ENCODE assay signal across 25 mouse cellular contexts in genomic region chr2:138515531-138515930, GRCm38 (mm10).
"Had no signal": no experiment of that assay in that cellular context is flagged by ENCODE, and none has a peak within 500 bp of the region (broad histone marks: within the 10 kb centered on the region; RNA-seq: fewer than 3 reads in every experiment).

No protein-coding gene starts in this region.

- DNase-seq: gastrocnemius, postnatal 14 days; gastrocnemius, postnatal 36 days; heart, adult 2 months; heart, postnatal 14 days; heart, postnatal 36 days; kidney, adult 11 months; kidney, adult 2 months; kidney, adult 9 months; kidney, postnatal 14 days; kidney, postnatal 36 days had no signal

- ATAC-seq: hindbrain, postnatal 0 days; intestine, embryonic 16.5 days; liver, embryonic 12.5 days had no signal

- H3K36me3 ChIP-seq: heart, embryonic 13.5 days; heart, embryonic 15.5 days; hindbrain, embryonic 10.5 days; hindbrain, embryonic 13.5 days; hindbrain, embryonic 15.5 days; kidney, embryonic 15.5 days; limb, embryonic 13.5 days; limb, embryonic 15.5 days; liver, embryonic 12.5 days had no signal

- H3K4me2 ChIP-seq: heart, embryonic 11.5 days; heart, embryonic 13.5 days; heart, embryonic 15.5 days; hindbrain, embryonic 13.5 days; hindbrain, embryonic 15.5 days; kidney, embryonic 15.5 days; limb, embryonic 13.5 days; limb, embryonic 15.5 days; liver, embryonic 12.5 days had no signal

- H3K4me1 ChIP-seq: heart, embryonic 13.5 days; heart, embryonic 15.5 days; hindbrain, embryonic 10.5 days; hindbrain, embryonic 13.5 days; hindbrain, embryonic 15.5 days; kidney, embryonic 15.5 days; limb, embryonic 13.5 days; limb, embryonic 15.5 days; liver, embryonic 12.5 days had no signal

- H3K27ac ChIP-seq: heart, adult 2 months; heart, embryonic 13.5 days; heart, embryonic 15.5 days; hindbrain, embryonic 10.5 days; hindbrain, embryonic 13.5 days; hindbrain, embryonic 15.5 days; hindbrain, postnatal 0 days; kidney, embryonic 15.5 days; kidney, postnatal 0 days; left cerebral cortex, adult 2 months; limb, embryonic 13.5 days; limb, embryonic 15.5 days; liver, embryonic 12.5 days; liver, embryonic 14.5 days had no signal

- H3K27me3 ChIP-seq: heart, embryonic 13.5 days; heart, embryonic 15.5 days; hindbrain, embryonic 13.5 days; hindbrain, embryonic 15.5 days; kidney, embryonic 15.5 days; limb, embryonic 13.5 days; limb, embryonic 15.5 days; liver, embryonic 12.5 days had no signal

- H3K4me3 ChIP-seq: heart, adult 2 months; heart, embryonic 13.5 days; heart, embryonic 15.5 days; hindbrain, embryonic 10.5 days; hindbrain, embryonic 13.5 days; hindbrain, embryonic 15.5 days; kidney, embryonic 15.5 days; left cerebral cortex, adult 2 months; limb, embryonic 13.5 days; limb, embryonic 15.5 days; liver, embryonic 12.5 days had no signal

- H3K9ac ChIP-seq: heart, embryonic 13.5 days; heart, embryonic 15.5 days; hindbrain, embryonic 13.5 days; hindbrain, embryonic 15.5 days; kidney, embryonic 15.5 days; limb, embryonic 13.5 days; limb, embryonic 15.5 days; liver, embryonic 12.5 days; liver, embryonic 14.5 days had no signal

- H3K9me3 ChIP-seq: heart, embryonic 13.5 days; heart, embryonic 15.5 days; hindbrain, embryonic 10.5 days; hindbrain, embryonic 13.5 days; hindbrain, embryonic 15.5 days; kidney, embryonic 15.5 days; limb, embryonic 13.5 days; limb, embryonic 15.5 days had no signal
